Mouse (Mus musculus) kidney, postnatal 25 days (tissue): ENCODE data around the gene Ptprg.
"Not testable (repeated sequence)": the region's sequence is repeated elsewhere in the genome, so short reads cannot be mapped to it uniquely, and the experiment has no call there.

ENCODE experiments used
- DNase-seq, 2 experiments: peaks; one replicate each; pipeline ENCODE4 v3.0.0; 2021; ENCODE audit warnings: mixed read lengths in 2 of 2

The Ptprg gene

DNA sequence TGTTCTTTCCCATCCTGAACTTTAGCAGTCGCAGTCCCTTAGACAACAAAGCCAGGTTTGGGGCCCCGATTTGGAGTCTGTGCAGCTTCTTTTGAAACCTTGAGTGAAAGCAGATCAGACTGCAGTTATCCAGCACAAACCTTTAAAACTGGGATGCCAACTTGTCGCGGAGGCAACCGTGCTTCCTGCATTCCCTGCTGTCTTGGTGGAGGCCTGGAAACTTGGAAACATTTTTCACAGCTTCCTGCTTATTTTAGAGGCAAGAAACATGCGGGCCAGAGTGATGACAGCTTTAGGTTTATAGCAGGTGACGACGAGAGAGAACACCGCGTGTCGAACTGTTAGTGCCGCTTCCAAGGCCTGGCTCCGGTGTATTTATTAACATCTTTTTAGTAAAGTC is 342.2 kb downstream of the Ptprg start:
- DNase-seq, result peak in 1 of 2 experiments; percentile 7

DNA sequence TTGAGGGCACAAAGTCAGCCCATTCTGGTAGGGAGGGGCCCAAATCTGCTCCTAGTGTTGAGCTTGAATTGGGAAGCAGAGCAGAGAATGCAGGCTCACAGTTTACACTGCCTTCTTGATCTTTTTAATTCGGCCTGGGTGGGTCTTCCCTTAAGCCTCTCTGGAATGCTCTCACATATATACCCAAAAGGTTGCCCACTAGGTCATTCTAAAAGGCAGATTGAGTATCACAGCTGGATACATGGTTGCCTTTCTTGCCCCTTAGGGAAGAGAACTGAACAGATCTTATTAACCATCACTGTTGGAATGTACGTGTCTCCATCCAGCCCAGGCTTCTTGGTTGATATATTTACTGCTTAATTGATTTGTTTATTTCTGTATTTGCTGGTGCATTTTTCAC is 349.5 kb downstream of the Ptprg start:
- no peak for DNase-seq

DNA sequence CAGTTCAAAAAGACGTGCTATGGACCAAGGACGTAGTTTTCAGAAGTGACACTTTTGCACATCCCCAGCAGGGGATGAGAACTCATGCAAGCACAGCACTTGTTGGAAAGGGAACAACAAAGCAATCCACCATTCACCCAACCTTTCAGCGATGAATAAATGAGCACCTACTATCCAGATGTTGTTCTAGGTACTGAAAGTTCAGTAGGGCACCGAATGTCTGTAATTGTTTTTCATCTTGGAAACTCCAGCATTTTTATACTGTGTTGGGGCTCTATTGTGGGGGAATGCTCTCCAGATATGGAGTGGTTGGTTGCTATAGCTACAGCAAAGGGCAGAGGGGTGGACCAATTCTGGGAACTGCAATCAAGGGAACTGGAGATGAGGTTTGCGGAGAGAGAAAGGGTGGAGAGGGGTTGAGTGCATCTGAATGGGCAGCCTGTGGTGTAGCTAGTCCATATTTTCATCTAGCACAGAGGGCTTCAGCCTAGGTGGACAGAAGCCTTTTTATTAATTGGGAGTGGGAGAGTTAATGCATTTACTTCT is 352.9 kb downstream of the Ptprg start:
- no peak for DNase-seq

DNA sequence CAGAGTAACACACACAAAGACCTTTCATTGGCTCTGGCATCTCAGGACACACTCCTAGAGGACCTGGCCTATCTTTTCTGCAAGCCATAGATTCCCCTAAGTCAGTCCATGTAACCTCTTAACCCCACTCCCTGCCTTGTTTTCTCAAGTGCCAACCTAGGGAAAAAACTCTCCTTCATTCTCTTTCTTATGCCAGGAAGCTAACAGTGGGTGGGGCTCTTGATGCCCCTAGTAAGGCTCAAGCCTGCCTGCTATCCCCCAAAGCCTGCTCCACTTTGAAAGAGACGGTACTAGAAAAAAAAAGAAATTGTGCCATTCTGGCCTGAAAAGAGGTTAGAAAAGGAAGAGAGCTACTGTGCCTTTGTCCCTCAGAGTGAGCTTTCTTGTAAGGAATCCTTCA is 358.9 kb downstream of the Ptprg start:
- no peak for DNase-seq

- no peak for DNase-seq
Measured at GRCm38 (mm10) chr14:11917225-11917624, 363.9 kb downstream of the Ptprg start.

DNA sequence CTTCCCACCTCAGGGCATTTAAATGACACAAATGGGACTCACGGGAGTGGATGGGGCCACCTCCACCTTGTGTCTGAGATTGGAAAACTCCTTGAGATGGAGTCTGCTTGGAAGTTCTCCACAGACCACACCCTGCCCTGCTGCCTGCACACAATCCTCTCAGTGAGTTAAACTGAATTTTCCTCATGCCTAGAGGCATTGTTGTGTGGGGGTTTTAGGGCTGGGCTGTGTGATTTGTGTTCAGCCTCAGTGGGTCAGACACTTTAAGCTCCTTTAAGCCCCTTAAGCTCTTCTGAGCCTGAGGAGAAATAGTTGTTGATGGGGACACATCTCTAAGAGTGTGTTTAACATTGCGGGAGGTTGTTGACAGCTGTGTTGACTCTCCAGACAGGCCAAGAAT is 375.2 kb downstream of the Ptprg start:
- DNase-seq, result no peak

GRCm38 (mm10) chr14:11932517-11932916 is 379.2 kb downstream of the Ptprg start:
- DNase-seq, result no peak

- DNase-seq, result no peak
Measured at GRCm38 (mm10) chr14:11934556-11934955, 381.2 kb downstream of the Ptprg start.

DNA sequence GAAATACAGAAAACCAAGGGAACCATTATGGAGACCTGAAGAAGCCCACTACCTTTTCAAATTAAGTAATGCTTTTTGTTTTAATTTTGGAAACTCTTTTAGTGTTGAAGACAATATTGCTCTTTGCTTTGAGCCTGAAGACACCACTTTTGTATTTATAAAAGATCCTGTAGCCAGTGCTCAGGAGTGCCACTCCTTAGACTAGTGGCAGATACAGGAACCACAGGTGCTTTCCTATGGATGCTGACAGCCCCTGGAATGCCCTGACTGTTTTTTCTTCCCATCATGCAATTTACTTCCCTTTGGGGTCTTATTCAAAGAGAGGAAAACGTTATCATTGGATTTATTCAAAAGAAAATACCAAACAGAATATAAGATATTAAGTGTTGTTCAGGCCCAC is 381.9 kb downstream of the Ptprg start:
- no peak for DNase-seq

GRCm38 (mm10) chr14:11935698-11936097 is 382.4 kb downstream of the Ptprg start:
- no peak for DNase-seq

- DNase-seq, result no peak
Measured at GRCm38 (mm10) chr14:11938912-11939311, 385.6 kb downstream of the Ptprg start.

GRCm38 (mm10) chr14:11941989-11942514 is 388.7 kb downstream of the Ptprg start:
- DNase-seq, result no peak

- no peak for DNase-seq
Measured at GRCm38 (mm10) chr14:11950379-11950778, 397.0 kb downstream of the Ptprg start.

- no peak for DNase-seq
Measured at GRCm38 (mm10) chr14:11955020-11955882, 401.9 kb downstream of the Ptprg start.

DNA sequence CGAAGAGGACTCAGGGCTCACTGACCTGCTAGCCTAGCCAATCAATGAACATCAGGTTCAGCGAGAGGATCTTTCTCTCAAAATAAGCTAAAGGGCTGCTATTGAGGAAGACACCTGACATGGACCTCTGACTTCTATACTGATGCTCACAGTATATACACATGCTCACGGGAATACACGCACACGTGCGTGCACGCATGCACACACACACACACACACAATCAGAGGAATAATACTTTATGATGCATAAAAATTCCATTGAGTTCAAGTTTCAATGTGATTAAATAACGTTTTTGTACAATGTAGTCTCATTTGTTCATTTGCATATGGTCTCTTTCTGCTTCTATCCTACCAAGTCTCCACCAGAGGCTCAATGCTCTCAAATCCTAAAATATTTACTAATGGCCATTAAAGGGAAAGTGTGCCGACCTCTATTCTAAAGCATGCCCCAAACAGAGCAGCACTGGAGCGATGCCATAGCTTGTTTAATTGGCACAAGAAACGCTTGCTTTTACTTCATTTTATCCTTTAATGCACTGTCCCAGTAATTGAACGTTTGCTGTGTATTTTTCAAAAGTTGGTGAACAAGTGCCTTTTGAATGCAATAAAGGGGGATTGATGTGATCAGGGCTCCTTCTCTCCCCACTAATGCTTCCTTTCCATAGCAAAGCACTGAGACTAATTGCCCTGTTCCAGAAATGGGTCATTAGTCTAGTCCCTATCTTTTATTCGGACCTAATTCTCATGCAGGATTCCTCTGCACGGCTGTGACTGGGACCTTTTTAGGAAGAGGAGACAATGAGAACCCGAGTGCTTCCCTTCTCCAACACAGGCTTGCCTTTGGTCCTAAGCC is 407.2 kb downstream of the Ptprg start:
- DNase-seq, result no peak

DNA sequence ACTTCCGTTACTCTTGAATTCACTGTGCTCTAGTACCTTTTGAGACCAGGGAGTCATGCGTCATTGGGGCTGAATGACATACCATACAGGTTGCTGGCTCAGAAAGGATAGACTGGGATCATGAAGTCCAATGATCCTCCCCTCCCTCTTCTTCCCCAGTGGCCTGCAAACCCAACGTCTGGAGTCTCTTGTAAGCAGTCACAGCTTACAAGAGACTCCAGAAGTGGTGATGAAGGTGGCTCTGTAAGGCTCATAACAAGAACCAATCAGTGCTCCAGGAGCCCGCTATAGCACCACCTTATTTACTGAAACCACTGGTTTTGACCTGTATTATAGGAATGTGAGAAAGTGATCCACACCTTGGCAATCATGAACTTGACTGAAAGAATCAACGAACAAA is 408.8 kb downstream of the Ptprg start:
- DNase-seq, result no peak

DNA sequence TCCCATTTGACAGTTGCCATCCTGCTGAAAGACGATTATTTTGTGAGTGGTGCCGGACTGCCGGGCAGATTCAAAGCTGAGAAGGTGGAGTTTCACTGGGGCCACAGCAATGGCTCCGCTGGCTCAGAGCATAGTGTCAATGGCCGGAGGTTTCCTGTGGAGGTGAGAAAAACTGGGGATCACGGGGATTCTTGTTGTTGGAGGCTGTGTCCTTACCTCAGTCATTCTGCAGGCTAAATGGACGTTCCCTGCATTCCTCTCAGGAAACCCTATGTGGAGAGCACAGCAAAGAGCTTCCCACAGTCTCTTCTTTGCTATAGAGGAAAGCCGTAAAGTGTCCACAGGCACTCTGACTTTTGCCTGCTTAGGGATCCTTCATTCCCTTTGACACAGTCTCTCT is 409.2 kb downstream of the Ptprg start:
- no peak for DNase-seq

- no peak for DNase-seq
Measured at GRCm38 (mm10) chr14:11963791-11964190, 410.5 kb downstream of the Ptprg start.

DNA sequence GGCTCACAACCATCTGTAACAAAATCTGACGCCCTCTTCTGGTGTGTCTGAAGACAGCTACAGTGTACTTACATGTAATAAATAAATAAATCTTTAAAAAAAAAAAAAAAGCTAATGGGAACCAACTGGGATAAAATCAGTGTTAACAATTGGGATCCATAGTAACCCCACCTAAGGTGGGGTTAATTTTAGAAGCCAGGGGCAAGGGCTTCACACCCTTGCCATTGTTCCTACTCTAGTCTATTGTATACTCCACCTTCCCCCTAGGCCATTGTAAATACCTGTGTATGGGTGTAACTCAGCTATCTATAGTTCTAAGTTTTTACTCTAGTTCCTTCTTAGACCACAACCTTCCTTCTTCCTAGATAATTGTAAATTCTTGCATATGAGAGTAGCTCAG is 411.0 kb downstream of the Ptprg start:
- not testable (repeated sequence) for DNase-seq

GRCm38 (mm10) chr14:11965878-11966277 is 412.5 kb downstream of the Ptprg start:
- no peak for DNase-seq

GRCm38 (mm10) chr14:11981764-11982163 is 428.4 kb downstream of the Ptprg start:
- no peak for DNase-seq

- no peak for DNase-seq
Measured at GRCm38 (mm10) chr14:11983031-11983430, 429.7 kb downstream of the Ptprg start.

- DNase-seq, result peak in 1 of 2 experiments; percentile 43
Measured at GRCm38 (mm10) chr14:11984086-11984485, 430.8 kb downstream of the Ptprg start.
